Mouse (Mus musculus) layer of hippocampus, adult 2 months (tissue): ENCODE results near the gene Krtdap. TPM values are rescaled to one million over a fixed set of nuclear protein-coding genes. Genes with fewer than 3 reads are reported as not detected.
A peak's percentile ranks its signal among the peaks of the same experiment; 100 is the strongest.

Experiments used
- DNase-seq, 2 experiments: peaks; one replicate each; pipeline ENCODE4 v3.0.0; 2022; ENCODE audit warnings: low spot score in 2 of 2
- H3K27ac ChIP-seq: fragments of 200-600 bp; 2 replicates; pipeline ENCODE4 v1.8.1; 2022
- H3K4me3 ChIP-seq: fragments of 200-600 bp; 2 replicates; pipeline ENCODE4 v1.8.1; 2022; ENCODE audit warnings: mild to moderate bottlenecking
- CTCF ChIP-seq: fragments of 200-600 bp; conservative IDR thresholded peaks from 2 replicates; pipeline ENCODE4 v1.8.1; 2022; ENCODE audit warnings: antibody characterized with exemption, mild to moderate bottlenecking, moderate library complexity
- total RNA-seq, 2 experiments: library from RNA; stranded (reverse); gene quantifications; 2 replicates each; pipeline ENCODE4 v1.2.3; 2021

Gene Krtdap
- total RNA-seq, 2 experiments from 2014 or later: not detected

DNA sequence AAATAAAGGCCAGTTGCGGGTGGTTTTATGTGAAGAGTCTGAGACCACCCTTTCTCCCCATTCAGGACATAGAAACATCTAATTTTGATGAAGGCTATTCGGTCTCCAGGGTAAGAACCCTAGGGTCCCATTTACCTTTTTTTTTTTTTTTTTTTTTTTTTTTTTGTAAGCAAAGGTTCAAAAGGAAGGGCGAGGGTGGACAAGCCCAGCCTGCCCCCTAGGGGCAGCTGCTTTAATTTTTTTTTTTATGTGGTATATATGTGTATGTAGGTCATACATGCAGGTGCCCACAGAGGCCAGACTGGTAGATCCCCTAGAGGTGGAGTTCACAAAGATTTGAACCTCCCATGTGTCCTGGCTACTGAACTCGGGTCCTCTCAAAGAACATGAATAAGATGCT, 21.3 kb upstream of the Krtdap start:
- Histone ChIP-seq H3K27ac (no peak overlapping the region), H3K4me3 (no peak overlapping the region)
- DNase-seq: no peak
- TF ChIP-seq CTCF: peak; percentile 48

DNA sequence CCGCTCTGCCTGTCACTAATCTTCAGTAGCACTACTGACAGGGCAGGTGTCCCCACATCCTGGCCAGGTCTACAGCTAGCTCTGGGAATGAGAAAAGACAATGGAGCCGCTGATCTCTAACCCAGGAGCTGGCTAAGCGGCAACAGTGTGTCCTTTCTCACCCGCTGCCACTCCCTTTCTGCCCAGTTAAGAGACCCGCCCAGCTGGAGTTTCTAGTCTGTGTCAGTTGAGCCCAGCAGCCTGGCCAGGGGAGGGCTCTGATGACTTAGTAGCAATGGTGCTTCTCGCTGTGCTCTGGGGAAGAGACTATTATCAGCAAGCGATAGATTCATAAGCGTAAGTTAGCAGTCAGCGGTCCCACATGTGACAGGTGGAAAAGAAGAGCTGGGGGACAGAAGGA, 18.5 kb upstream of the Krtdap start:
- DNase-seq: no peak
- no peak overlapping the region for H3K4me3 ChIP-seq
- no peak for TF ChIP-seq CTCF
- H3K27ac ChIP-seq: no peak overlapping the region

- Histone ChIP-seq H3K4me3 (no peak overlapping the region), H3K27ac (no peak overlapping the region)
- no peak for TF ChIP-seq CTCF
- no peak for DNase-seq
Measured at GRCm38 (mm10) chr7:30776104-30776503, 11.6 kb upstream of the Krtdap start.

DNA sequence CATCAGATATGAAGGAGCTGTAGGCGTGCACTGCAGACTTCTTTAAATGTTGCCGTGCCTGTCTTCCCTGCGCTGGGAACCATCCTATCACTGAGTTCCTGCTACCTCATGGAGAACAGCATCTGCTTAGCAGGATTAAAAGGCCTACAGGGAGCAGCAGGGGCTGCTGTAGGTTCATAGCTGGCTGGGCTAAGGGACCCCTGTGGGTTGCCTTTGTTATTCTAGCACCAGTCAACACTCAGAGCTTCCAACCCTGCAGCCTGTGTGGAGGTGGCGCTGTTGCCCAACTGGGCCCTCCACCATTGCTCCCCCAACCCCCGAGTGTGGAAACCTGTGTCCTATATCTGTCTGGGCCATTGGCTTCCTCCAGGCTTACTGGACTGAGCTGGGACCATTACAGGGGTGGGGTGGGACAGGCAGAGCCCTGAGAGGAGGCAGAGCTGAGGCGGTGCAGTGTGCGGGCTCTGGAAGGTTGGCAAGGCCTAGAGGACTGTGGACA, 10.6 kb upstream of the Krtdap start:
- no peak overlapping the region for H3K4me3 ChIP-seq
- H3K27ac ChIP-seq: no peak overlapping the region
- no peak for TF ChIP-seq CTCF
- DNase-seq: no peak

GRCm38 (mm10) chr7:30777911-30778310, 9.8 kb upstream of the Krtdap start:
- no peak overlapping the region for H3K27ac ChIP-seq
- H3K4me3 ChIP-seq: no peak overlapping the region
- DNase-seq: no peak
- TF ChIP-seq CTCF: no peak

DNA sequence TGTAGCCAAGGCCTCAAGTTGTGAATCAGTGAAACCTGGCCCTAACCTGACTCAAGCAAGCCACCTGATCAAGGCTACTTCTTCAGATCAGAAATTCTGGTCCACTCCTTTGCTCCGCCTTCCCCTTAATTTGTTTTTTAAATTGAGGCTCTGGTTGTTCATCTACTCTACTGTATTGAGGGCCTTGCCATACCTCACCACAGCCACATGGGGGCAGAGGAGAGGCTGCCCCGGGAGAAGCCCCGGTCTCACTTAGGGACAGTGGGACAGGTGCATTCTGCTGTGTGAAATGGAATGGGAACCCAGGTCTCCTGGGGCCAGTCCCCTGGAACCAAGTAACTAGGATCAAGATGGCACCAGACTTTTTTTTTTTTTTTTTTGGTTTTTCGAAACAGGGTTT, 5.9 kb upstream of the Krtdap start:
- Histone ChIP-seq H3K4me3 (no peak overlapping the region), H3K27ac (no peak overlapping the region)
- DNase-seq: no peak
- TF ChIP-seq CTCF: peak; percentile 70

- no peak overlapping the region for H3K27ac ChIP-seq
- DNase-seq: no peak
- TF ChIP-seq CTCF: no peak
- no peak overlapping the region for H3K4me3 ChIP-seq
Measured at GRCm38 (mm10) chr7:30782658-30783057, 5.0 kb upstream of the Krtdap start.

- DNase-seq: no peak
- H3K27ac ChIP-seq: no peak overlapping the region
- no peak for TF ChIP-seq CTCF
- no peak overlapping the region for H3K4me3 ChIP-seq
Measured at GRCm38 (mm10) chr7:30785154-30785553, 2.5 kb upstream of the Krtdap start.

DNA sequence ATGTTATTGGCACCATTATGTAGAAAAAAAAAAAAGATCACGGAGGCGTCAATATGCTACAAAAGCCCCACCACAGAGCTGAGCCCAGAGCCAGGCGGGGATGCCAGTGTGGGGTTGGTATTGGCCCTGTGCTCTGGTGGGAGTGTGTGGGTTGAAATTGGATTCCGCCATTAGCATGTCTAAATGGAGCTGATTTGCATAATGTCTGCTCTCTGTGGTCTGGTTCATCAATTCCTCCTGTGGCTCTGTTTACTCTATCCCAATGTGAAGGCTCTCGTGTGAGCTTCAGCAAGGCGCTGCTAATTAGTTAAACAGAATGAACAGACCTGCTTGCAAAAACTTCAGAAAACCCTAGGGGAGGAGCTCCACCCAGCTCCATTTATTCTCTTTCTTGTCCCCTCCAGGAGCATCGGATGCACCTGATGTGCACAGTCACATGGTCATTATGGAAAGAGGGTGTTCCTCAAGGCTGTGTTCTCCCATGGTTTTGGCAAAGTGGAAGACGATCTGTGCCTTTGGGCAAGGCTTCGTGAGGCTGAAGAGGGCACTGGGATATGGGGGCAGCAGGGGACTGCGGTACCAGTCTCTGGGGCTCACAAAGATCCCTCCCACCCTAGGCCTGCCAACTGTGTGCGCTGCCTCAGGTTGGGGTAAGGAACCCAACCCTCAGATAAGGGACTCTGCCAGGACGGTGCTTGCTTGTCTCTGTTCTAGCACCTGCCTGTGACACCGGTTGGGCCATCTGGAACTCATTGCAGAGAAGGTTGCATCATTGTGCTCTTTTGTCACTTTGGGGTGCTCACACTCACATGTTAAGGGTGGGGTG, 1.8 kb upstream of the Krtdap start:
- Histone ChIP-seq H3K4me3 (no peak overlapping the region), H3K27ac (no peak overlapping the region)
- peak; percentile 55 to 77 for DNase-seq
- no peak for TF ChIP-seq CTCF

DNA sequence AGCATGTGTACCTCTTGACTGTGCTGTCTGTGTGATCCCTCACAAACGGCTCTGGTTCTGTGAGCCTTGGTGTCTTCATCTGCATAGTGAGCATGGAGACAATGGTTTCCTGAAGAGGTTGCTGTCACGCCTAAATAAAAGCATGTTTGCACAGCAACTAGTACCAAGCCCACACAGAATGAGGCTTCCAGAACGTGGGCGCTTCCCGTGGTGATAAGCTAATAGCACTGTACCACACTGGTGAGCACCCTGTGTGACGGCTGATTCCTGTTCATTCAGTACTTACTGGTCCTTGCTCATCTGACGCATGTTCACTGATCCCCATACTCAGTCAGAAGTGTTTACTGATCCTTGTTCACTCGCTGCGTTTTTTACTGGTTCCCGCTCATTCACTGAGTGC, 2.4 kb downstream of the Krtdap start:
- peak; percentile 20 to 23 for DNase-seq
- Histone ChIP-seq H3K27ac (no peak overlapping the region), H3K4me3 (no peak overlapping the region)
- no peak for TF ChIP-seq CTCF

GRCm38 (mm10) chr7:30791921-30792320, 4.2 kb downstream of the Krtdap start:
- Histone ChIP-seq H3K4me3 (no peak overlapping the region), H3K27ac (no peak overlapping the region)
- no peak for TF ChIP-seq CTCF
- DNase-seq: no peak

DNA sequence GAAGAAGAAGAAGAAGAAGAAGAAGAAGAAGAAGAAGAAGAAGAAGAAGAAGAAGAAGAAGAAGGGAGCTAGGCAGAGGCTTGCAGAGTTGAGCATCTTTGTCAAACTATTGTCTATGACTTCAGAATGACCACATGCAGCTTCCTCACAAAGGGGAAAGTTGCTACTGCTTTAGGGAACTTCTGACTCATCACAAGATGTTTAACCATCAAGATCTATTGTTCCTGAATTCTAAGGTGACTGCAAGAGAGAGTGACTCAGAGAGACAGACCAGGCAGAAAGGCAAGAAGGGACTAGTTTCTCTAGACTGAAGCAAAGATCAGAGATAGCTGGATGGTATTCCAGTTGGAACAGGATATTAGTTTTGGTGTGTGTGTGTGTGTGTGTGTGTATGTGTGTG, 7.2 kb downstream of the Krtdap start:
- no peak overlapping the region for H3K27ac ChIP-seq
- DNase-seq: no peak
- no peak overlapping the region for H3K4me3 ChIP-seq
- TF ChIP-seq CTCF: no peak

GRCm38 (mm10) chr7:30796790-30797189, 9.1 kb downstream of the Krtdap start:
- Histone ChIP-seq H3K27ac (no peak overlapping the region), H3K4me3 (no peak overlapping the region)
- no peak for TF ChIP-seq CTCF
- DNase-seq: peak; percentile 28 to 51

- TF ChIP-seq CTCF: peak; percentile 35
- Histone ChIP-seq H3K27ac (no peak overlapping the region), H3K4me3 (no peak overlapping the region)
- DNase-seq: no peak
Measured at GRCm38 (mm10) chr7:30800653-30801052, 13.0 kb downstream of the Krtdap start.
